20 mouse cellular contexts compared by ENCODE assay signal in genomic region chr3:127565129-127565528, GRCm38 (mm10). TPM values are rescaled to one million over a fixed set of nuclear protein-coding genes. Genes with fewer than 3 reads are reported as not detected.
A peak's percentile ranks its signal among the peaks of the same experiment; 100 is the strongest.
DNase-seq lines count a peak whose midpoint lies in the region; ATAC-seq and TF ChIP-seq lines count a peak whose summit lies in the region.
"Had no signal": no experiment of that assay in that cellular context is flagged by ENCODE, and none has a peak within 500 bp of the region (broad histone marks: within the 10 kb centered on the region; RNA-seq: fewer than 3 reads in every experiment).

No protein-coding gene starts in this region.

- TF ChIP-seq POLR2A in CH12.LX (IDR thresholded peaks at IDR 0.05; ENCODE audit: low read depth, low read length), result no peak

- H3K4me3 ChIP-seq in liver, embryonic 12.5 days, result no peak overlapping the region
- no peak overlapping the region for H3K4me3 ChIP-seq in liver, embryonic 11.5 days (ENCODE audit: low read depth, low read length)
- H3K4me3 ChIP-seq in CH12.LX (replicated peaks in 1 of 3; ENCODE audit: low read depth in 2 of 3, low read length in 2 of 3, poor library complexity in 1 of 3), result no peak overlapping the region
- H3K4me3 ChIP-seq: embryonic facial prominence, embryonic 13.5 days; hindbrain, embryonic 13.5 days; intestine, embryonic 15.5 days had no signal

- DNase-seq in liver, embryonic 11.5 days (ENCODE audit: low spot score), result no peak
- DNase-seq in 3T3-L1 (ENCODE audit: low read depth, low spot score) (peak; percentile 55), CH12.LX (ENCODE audit: extremely low read depth) (no peak)
- no peak for DNase-seq in ovary, postnatal 14 days (ENCODE audit: low spot score)
- DNase-seq in right cerebral cortex, postnatal 14 days, result no peak
- DNase-seq: adrenal gland, adult 8-10 months; cerebellum, adult 9-11 months; gastrocnemius, postnatal 36 days; heart, postnatal 10 days; kidney, adult 9 months; lung, adult 18-20 months; retina, postnatal 1 day; right cerebral cortex, postnatal 4 days had no signal

- no peak overlapping the region for H3K9ac ChIP-seq in liver, embryonic 12.5 days
- H3K9ac ChIP-seq in liver, embryonic 11.5 days (ENCODE audit: low read depth, low read length), result no peak overlapping the region
- H3K9ac ChIP-seq in CH12.LX (ENCODE audit: insufficient read depth, low read depth), result no peak overlapping the region
- H3K9ac ChIP-seq: embryonic facial prominence, embryonic 13.5 days; hindbrain, embryonic 13.5 days; intestine, embryonic 15.5 days had no signal

- H3K27ac ChIP-seq in liver, embryonic 12.5 days, result no peak overlapping the region
- no peak overlapping the region for H3K27ac ChIP-seq in liver, embryonic 11.5 days (ENCODE audit: low read depth, low read length)
- no peak overlapping the region for H3K27ac ChIP-seq in CH12.LX (ENCODE audit: insufficient read depth, low read depth)
- H3K27ac ChIP-seq: embryonic facial prominence, embryonic 13.5 days; hindbrain, embryonic 13.5 days; intestine, embryonic 15.5 days had no signal

- TF ChIP-seq EP300 in CH12.LX (IDR thresholded peaks at IDR 0.05; ENCODE audit: low read length), result no peak

- no peaks in the 10 kb centered on the region for H3K79me2 ChIP-seq in CH12.LX (replicated peaks; ENCODE audit: control insufficient read depth, extremely low read depth, insufficient read depth, poor library complexity, severe bottlenecking)

- H3K4me2 ChIP-seq in liver, embryonic 12.5 days, result no peak overlapping the region
- no peak overlapping the region for H3K4me2 ChIP-seq in liver, embryonic 11.5 days
- H3K4me2 ChIP-seq in CH12.LX (ENCODE audit: insufficient read depth, low read depth, poor library complexity, severe bottlenecking), result no peak overlapping the region
- H3K4me2 ChIP-seq: embryonic facial prominence, embryonic 13.5 days; heart, embryonic 11.5 days; hindbrain, embryonic 13.5 days; intestine, embryonic 15.5 days had no signal

- H3K4me1 ChIP-seq in liver, embryonic 12.5 days, result peaks cover 7% of the 10 kb centered on the region
- H3K4me1 ChIP-seq in liver, embryonic 11.5 days (replicated peaks; ENCODE audit: control insufficient read depth, insufficient read depth, low read length), result no peaks in the 10 kb centered on the region
- no peaks in the 10 kb centered on the region for H3K4me1 ChIP-seq in CH12.LX (ENCODE audit: control insufficient read depth in 1 of 2, insufficient read depth in 2 of 2)
- H3K4me1 ChIP-seq: embryonic facial prominence, embryonic 13.5 days; hindbrain, embryonic 13.5 days; intestine, embryonic 15.5 days had no signal

- 75% methylated on average over 3 of the region's 3 CpGs for WGBS in liver, embryonic 12.5 days (ENCODE audit: insufficient replicate concordance)
- 78% methylated on average over 3 of the region's 3 CpGs for WGBS in liver, embryonic 11.5 days

- in situ Hi-C loops in CH12.LX (cut with MboI; ENCODE audit: low pct_ligation_motif_present, low pct_unique_long_range_greater_than_20kb, low sequenced_read_pairs), result no loop called here

- TF ChIP-seq RAD21 in CH12.LX (IDR thresholded peaks at IDR 0.05; ENCODE audit: low read depth, low read length), result no peak; the same call in 1 of the 2 replicates

- no peaks in the 10 kb centered on the region for H3K27me3 ChIP-seq in liver, embryonic 12.5 days (replicated peaks)
- no peaks in the 10 kb centered on the region for H3K27me3 ChIP-seq in liver, embryonic 11.5 days (replicated peaks; ENCODE audit: control insufficient read depth, insufficient read depth, low read length)
- no peaks in the 10 kb centered on the region for H3K27me3 ChIP-seq in CH12.LX (replicated peaks)
- H3K27me3 ChIP-seq: embryonic facial prominence, embryonic 13.5 days; hindbrain, embryonic 13.5 days; intestine, embryonic 15.5 days had no signal

- peak in 1 of 2 experiments; percentile 39; a peak in 1 of 4 replicates for TF ChIP-seq CTCF in CH12.LX (conservative IDR thresholded peaks at IDR 0.05 in 1 of 2, IDR thresholded peaks at IDR 0.05 in 1 of 2; ENCODE audit: low read depth in 2 of 2, low read length in 2 of 2)

- peaks cover 86% of the 10 kb centered on the region for H3K36me3 ChIP-seq in liver, embryonic 12.5 days
- H3K36me3 ChIP-seq in liver, embryonic 11.5 days (ENCODE audit: control insufficient read depth, insufficient read depth, low read length), result peaks cover 27% of the 10 kb centered on the region
- H3K36me3 ChIP-seq in CH12.LX (replicated peaks in 1 of 2; ENCODE audit: control insufficient read depth in 1 of 2, insufficient read depth in 1 of 2, low read length in 1 of 2), result peaks cover 40 to 75% of the 10 kb centered on the region in 2 experiments

- dilution Hi-C loops in CH12.LX (cut with MboI; ENCODE audit: extremely low pct_ligation_motif_present, extremely low pct_unique_long_range_greater_than_20kb, low sequenced_read_pairs), result no loop called here

- no peaks in the 10 kb centered on the region for H3K9me3 ChIP-seq in liver, embryonic 12.5 days (replicated peaks)
- no peaks in the 10 kb centered on the region for H3K9me3 ChIP-seq in liver, embryonic 11.5 days (ENCODE audit: control insufficient read depth, low read length)
- no peaks in the 10 kb centered on the region for H3K9me3 ChIP-seq in CH12.LX (replicated peaks; ENCODE audit: low read length)
- H3K9me3 ChIP-seq: embryonic facial prominence, embryonic 13.5 days; hindbrain, embryonic 13.5 days; intestine, embryonic 15.5 days had no signal

- ATAC-seq in liver, embryonic 12.5 days, result 0 out of 2 replicates have a peak, but pooled peaks have one; percentile 44
- no peak for ATAC-seq in liver, embryonic 11.5 days (replicated peaks; ENCODE audit: low FRiP score)
- ATAC-seq in common myeloid progenitor, adult 5-6 weeks (replicated peaks; ENCODE audit: low read depth, poor library complexity, severe bottlenecking), result 0 out of 2 replicates have a peak, but pooled peaks have one; percentile 36
- ATAC-seq: forebrain, embryonic 14.5 days; intestine, embryonic 15.5 days had no signal

TF ChIP-seq in CH12.LX, 34 proteins besides CTCF, POLR2A, EP300 and RAD21:
- TF ChIP-seq MYC (IDR thresholded peaks at IDR 0.05; ENCODE audit: low read depth, low read length) (no peak), SMC3 (IDR thresholded peaks at IDR 0.05; ENCODE audit: low read depth, low read length) (peak; percentile 18; the same call in 1 of the 2 replicates)

RNA-seq across cellular contexts. Expression of gene Zgrf1, which starts 11.8 kb away (rescaled TPM):
- 6.9 and 8.9 TPM in 2 replicates for polyA plus RNA-seq in liver, embryonic 12.5 days (2016; fragmentation: Nextera tagmentation; extraction: Ambion mirVana)
- 10.8 and 13.9 TPM in 2 replicates for polyA plus RNA-seq in liver, embryonic 11.5 days (2014; fragmentation: Nextera tagmentation; extraction: Ambion mirVana)
- total RNA-seq in CH12.LX (2012; rRNA removed) (6.7 and 7.0 TPM in 2 replicates), CH12.LX (2014; rRNA removed) (10.1 and 10.8 TPM in 2 replicates)
- 9.7 and 10.2 TPM in 2 replicates for polyA plus RNA-seq in CH12.LX (2012; ENCODE audit: insufficient read length, low read depth)
- 30.9 and 31.4 TPM in 2 replicates for total RNA-seq in common myeloid progenitor, adult 5-6 weeks (2017)

RNA-seq across cellular contexts. Expression of gene Larp7, which starts 12.0 kb away (rescaled TPM):
- polyA plus RNA-seq in liver, embryonic 12.5 days (2016; fragmentation: Nextera tagmentation; extraction: Ambion mirVana), result 41.4 and 42.7 TPM in 2 replicates
- polyA plus RNA-seq in liver, embryonic 11.5 days (2014; fragmentation: Nextera tagmentation; extraction: Ambion mirVana), result 69.7 and 70.0 TPM in 2 replicates
- total RNA-seq in CH12.LX (2012; rRNA removed) (28.9 and 38.5 TPM in 2 replicates), CH12.LX (2014; rRNA removed) (35.5 and 42.9 TPM in 2 replicates)
- polyA plus RNA-seq in CH12.LX (2012; ENCODE audit: insufficient read length, low read depth), result 70.6 and 78.8 TPM in 2 replicates
- total RNA-seq in common myeloid progenitor, adult 5-6 weeks (2017), result 152 and 158 TPM in 2 replicates
